Mouse (Mus musculus) kidney, postnatal 0 days (tissue): ENCODE measurements at regions not wholly inside any gene's neighbourhood (a gene's known extent, or its start where the extent isn't known, plus 50 kb on each side); places are given as distances from the start of the nearest gene placed in this dataset.
A peak's percentile ranks its signal among the peaks of the same experiment; 100 is the strongest.

Source experiments
- ATAC-seq: fragments of 200-750 bp; cut with Nextera tagmentation; replicated peaks from 2 replicates; pipeline ENCODE4 v1.8.0; 2017; ENCODE audit warnings: low read depth, moderate number of reproducible peaks, moderate TSS enrichment, moderate library complexity; ENCODE audit not compliant: low FRiP score
- DNase-seq: peaks from one replicate; pipeline ENCODE4 v3.0.0-alpha.2; 2016; ENCODE audit warnings: low spot score
- H3K27ac ChIP-seq: fragments of 300-500 bp; sonication (generic); 2 replicates; pipeline ENCODE4 v1.5.1; 2014; ENCODE audit warnings: mild to moderate bottlenecking
- H3K27me3 ChIP-seq: fragments of 300-500 bp; sonication (generic); 2 replicates; pipeline ENCODE4 v1.6.1; 2014; ENCODE audit warnings: low read length, mixed read lengths; ENCODE audit not compliant: insufficient read depth
- H3K36me3 ChIP-seq: fragments of 300-500 bp; sonication (generic); 2 replicates; pipeline ENCODE4 v1.6.1; 2014; ENCODE audit warnings: low read length, mixed read lengths; ENCODE audit not compliant: insufficient read depth
- H3K4me1 ChIP-seq: fragments of 300-500 bp; sonication (generic); replicated peaks from 2 replicates; pipeline ENCODE4 v1.6.1; 2014; ENCODE audit warnings: antibody characterized with exemption, low read length, mixed read lengths; ENCODE audit not compliant: insufficient read depth
- H3K4me2 ChIP-seq: fragments of 300-500 bp; sonication (generic); 2 replicates; pipeline ENCODE4 v1.6.1; 2014; ENCODE audit warnings: mild to moderate bottlenecking, low read length, moderate library complexity, mixed read lengths
- H3K4me3 ChIP-seq: fragments of 300-500 bp; sonication (generic); replicated peaks from 2 replicates; pipeline ENCODE4 v1.5.1; 2014; ENCODE audit warnings: low read depth, low read length
- H3K9ac ChIP-seq: fragments of 300-500 bp; sonication (generic); 2 replicates; pipeline ENCODE4 v1.6.1; 2014; ENCODE audit warnings: low read depth, low read length
- H3K9me3 ChIP-seq: fragments of 300-500 bp; sonication (generic); replicated peaks from 2 replicates; pipeline ENCODE4 v1.6.1; 2016; ENCODE audit warnings: low read length, inconsistent platforms, mixed read lengths
- CTCF ChIP-seq: IDR thresholded peaks from 2 replicates; pipeline ENCODE4 v1.5.1; 2016; ENCODE audit warnings: antibody characterized with exemption, low read depth, mild to moderate bottlenecking, moderate library complexity
- WGBS: fragments of 180-500 bp; shearing (Covaris S2); extraction: QIAGEN DNeasy Blood & Tissue Kit; methylation state at CpG from one replicate; pipeline ENCODE4 v1.1.7; 2014; 5-methylcytosine and 5-hydroxymethylcytosine counted together

- Histone ChIP-seq H3K4me3 (no peak overlapping the region), H3K27ac (no peak overlapping the region), H3K27me3 (no peaks in the 10 kb centered on the region), H3K4me2 (no peak overlapping the region), H3K4me1 (no peaks in the 10 kb centered on the region), H3K9me3 (no peaks in the 10 kb centered on the region), H3K36me3 (no peaks in the 10 kb centered on the region), H3K9ac (no peak overlapping the region)
- no peak for ATAC-seq
- WGBS: 64% methylated on average over 5 of the region's 5 CpGs
- no peak for DNase-seq
- TF ChIP-seq CTCF: no peak
These were observed 177.4 kb upstream of the Krr1 start for GRCm38 (mm10) chr10:111795056-111795455.

- Histone ChIP-seq H3K4me3 (no peak overlapping the region), H3K9me3 (no peaks in the 10 kb centered on the region), H3K27me3 (no peaks in the 10 kb centered on the region), H3K4me1 (0 out of 2 replicates have a peak, but pooled peaks cover 7% of the 10 kb centered on the region), H3K9ac (no peak overlapping the region), H3K27ac (no peak overlapping the region), H3K36me3 (no peaks in the 10 kb centered on the region), H3K4me2 (no peak overlapping the region)
- WGBS: 53% methylated on average over 3 of the region's 3 CpGs
- DNase-seq: no peak
- no peak for ATAC-seq
- TF ChIP-seq CTCF: no peak
These were observed 176.7 kb upstream of the Krr1 start for GRCm38 (mm10) chr10:111795756-111796155.

- H3K36me3 ChIP-seq: no peaks in the 10 kb centered on the region
- no peak for TF ChIP-seq CTCF
- no peak overlapping the region for H3K4me3 ChIP-seq
- 78% methylated on average over 7 of the region's 7 CpGs for WGBS
- no peaks in the 10 kb centered on the region for H3K27me3 ChIP-seq
- ATAC-seq (no peak), DNase-seq (no peak)
- no peaks in the 10 kb centered on the region for H3K9me3 ChIP-seq
- no peak overlapping the region for H3K9ac ChIP-seq
- H3K4me2 ChIP-seq: no peak overlapping the region
- 0 out of 2 replicates have a peak, but pooled peaks cover 9% of the 10 kb centered on the region for H3K4me1 ChIP-seq
- H3K27ac ChIP-seq: no peak overlapping the region
These were observed 173.6 kb upstream of the Krr1 start for GRCm38 (mm10) chr10:111798851-111799281.

GRCm38 (mm10) chr10:111799850-111800589 is 172.4 kb upstream of the Krr1 start:
- ATAC-seq: no peak
- H3K4me3 ChIP-seq: no peak overlapping the region
- 46% methylated on average over 14 of the region's 14 CpGs for WGBS
- no peaks in the 10 kb centered on the region for H3K27me3 ChIP-seq
- no peak overlapping the region for H3K27ac ChIP-seq
- 0 out of 2 replicates have a peak, but pooled peaks cover 9% of the 10 kb centered on the region for H3K4me1 ChIP-seq
- H3K9me3 ChIP-seq: no peaks in the 10 kb centered on the region
- no peak overlapping the region for H3K4me2 ChIP-seq
- no peak for DNase-seq
- H3K9ac ChIP-seq: no peak overlapping the region
- no peak for TF ChIP-seq CTCF
- no peaks in the 10 kb centered on the region for H3K36me3 ChIP-seq

- WGBS: 59% methylated on average over 3 of the region's 3 CpGs
- ATAC-seq: no peak
- no peak overlapping the region for H3K27ac ChIP-seq
- TF ChIP-seq CTCF: no peak
- no peaks in the 10 kb centered on the region for H3K36me3 ChIP-seq
- H3K9me3 ChIP-seq: no peaks in the 10 kb centered on the region
- DNase-seq: no peak
- H3K4me2 ChIP-seq: no peak overlapping the region
- no peak overlapping the region for H3K4me3 ChIP-seq
- no peaks in the 10 kb centered on the region for H3K27me3 ChIP-seq
- 0 out of 2 replicates have a peak, but pooled peaks cover 9% of the 10 kb centered on the region for H3K4me1 ChIP-seq
- H3K9ac ChIP-seq: no peak overlapping the region
These were observed 171.9 kb upstream of the Krr1 start for GRCm38 (mm10) chr10:111800590-111800935.

- H3K4me3 ChIP-seq: no peak overlapping the region
- H3K9me3 ChIP-seq: no peaks in the 10 kb centered on the region
- DNase-seq: peak; percentile 24
- H3K27ac ChIP-seq: no peak overlapping the region
- 0 out of 2 replicates have a peak, but pooled peaks cover 9% of the 10 kb centered on the region for H3K4me1 ChIP-seq
- H3K27me3 ChIP-seq: no peaks in the 10 kb centered on the region
- ATAC-seq: no peak
- H3K4me2 ChIP-seq: no peak overlapping the region
- no peaks in the 10 kb centered on the region for H3K36me3 ChIP-seq
- TF ChIP-seq CTCF: no peak
- no peak overlapping the region for H3K9ac ChIP-seq
- 23% methylated on average over 12 of the region's 12 CpGs for WGBS
These were observed 171.3 kb upstream of the Krr1 start for GRCm38 (mm10) chr10:111801021-111801793.
